Mouse (Mus musculus): ENCODE measurements around the gene Agt. TPM values are rescaled to one million over a fixed set of nuclear protein-coding genes. Genes with fewer than 3 reads are reported as not detected.

Agt gene
- total RNA-seq, 2 experiments from 2014 or later = 12.0 to 18.0 TPM

DNA sequence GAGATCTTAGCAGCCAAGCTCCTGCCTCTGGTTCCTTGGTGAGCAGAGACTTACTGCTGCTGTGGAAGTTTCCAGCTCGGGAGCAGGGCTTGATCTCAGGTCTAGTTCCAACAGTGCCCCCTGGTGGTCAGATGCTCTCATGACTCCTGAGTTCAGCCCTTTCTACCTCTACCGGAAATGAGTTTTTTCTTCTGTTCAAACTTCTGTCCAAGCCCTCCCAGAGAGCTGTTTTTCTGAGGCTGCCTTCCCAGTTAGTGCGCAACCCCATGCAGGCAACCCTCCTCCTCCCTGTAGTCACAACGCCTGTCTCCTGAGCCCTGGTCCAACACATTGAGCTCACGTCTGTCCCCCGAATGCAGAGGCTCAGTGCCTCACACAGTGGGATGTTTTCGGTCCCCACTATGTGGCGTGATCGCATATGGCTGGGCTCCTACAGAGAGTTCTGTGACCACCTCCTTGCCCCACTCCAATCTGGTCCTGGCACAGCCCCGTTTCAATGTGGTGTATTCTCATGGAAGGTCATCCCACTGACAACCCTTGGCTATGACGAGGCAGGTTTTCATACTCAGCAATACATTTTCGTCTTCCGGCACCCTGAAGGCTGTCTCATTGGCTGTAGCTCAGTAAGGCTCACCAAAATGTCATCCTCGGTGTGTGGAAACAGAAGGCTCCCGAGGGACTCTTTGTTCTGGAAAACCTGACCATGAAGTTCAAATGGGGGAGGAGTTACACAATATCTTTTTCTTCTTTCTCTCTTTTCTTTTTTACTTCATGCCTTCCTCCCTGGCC lies 4.2 kb upstream of the Agt start:
- intact Hi-C loops (cut with DNase I) = loop anchor here (5.0 kb wide), 2 partner anchors 51 to 171 kb away; partner anchors contain the start of gene Cog2
- DNase-seq = peak; percentile 90
- peak; percentile 86 for TF ChIP-seq CTCF (IDR thresholded peaks at IDR 0.05)
- H3K4me3 ChIP-seq = peak overlapping the region; percentile 34
- 0 out of 2 replicates have a peak overlapping the region, but pooled peaks have one; percentile 9 for H3K27ac ChIP-seq

DNA sequence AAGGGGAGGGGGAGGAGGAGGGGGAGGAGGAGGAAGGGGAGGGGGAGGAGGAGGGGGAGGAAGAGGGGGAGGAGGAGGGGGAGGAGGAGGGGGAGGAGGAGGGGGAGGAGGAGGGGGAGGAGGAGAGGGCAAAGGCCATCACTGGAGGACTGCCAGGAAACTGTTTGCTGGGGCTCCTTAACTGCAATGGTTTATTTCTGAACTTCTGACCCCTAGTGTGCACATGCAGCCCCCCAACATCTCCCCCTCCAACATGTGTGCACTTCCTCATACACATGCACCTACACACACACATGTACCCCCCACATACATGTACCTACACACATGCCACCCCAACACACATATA lies 2.9 kb upstream of the Agt start:
- Histone ChIP-seq H3K27ac (no peak overlapping the region), H3K4me3 (no peak overlapping the region)
- intact Hi-C loops (cut with DNase I) = loop anchor here (5.0 kb wide), 2 partner anchors 50 to 170 kb away; partner anchors contain the start of gene Cog2
- no peak for TF ChIP-seq CTCF (IDR thresholded peaks at IDR 0.05)
- DNase-seq = no peak

DNA sequence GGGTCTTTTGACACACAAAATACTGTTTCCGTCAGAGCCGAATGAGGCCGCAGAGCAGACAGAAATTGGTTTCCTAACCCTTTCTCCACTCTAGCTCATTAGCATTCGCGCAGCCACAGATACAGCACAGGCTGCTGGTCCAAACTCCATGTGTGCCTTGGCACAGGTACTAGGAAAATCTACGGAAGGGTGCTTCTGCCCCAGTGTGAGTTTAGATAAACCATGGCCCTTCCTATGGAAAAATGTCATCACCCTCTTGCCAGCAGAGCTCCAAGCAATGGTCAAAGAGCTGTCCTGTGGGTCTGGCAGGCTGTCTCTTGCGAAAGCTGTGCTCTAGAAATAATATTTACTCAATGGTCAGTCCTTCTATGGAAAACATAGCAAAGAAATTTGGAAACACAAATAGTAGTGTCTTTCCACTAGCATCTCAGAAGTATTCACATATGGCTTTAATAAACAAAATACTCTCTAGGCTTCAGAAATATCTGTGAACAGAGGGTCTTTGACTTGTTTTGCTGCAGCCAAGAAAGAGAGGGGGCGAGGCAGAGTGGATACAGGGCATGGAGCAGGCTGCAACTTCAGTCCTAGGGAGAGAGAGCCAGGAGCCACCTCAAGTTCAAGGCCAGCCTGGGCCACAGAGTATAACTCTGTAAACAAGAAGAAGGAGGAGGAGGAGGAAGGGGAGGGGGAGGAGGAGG lies 2.4 kb upstream of the Agt start:
- DNase-seq = no peak
- TF ChIP-seq CTCF (IDR thresholded peaks at IDR 0.05) = no peak
- Histone ChIP-seq H3K4me3 (no peak overlapping the region), H3K27ac (no peak overlapping the region)
- intact Hi-C loops (cut with DNase I) = loop anchor here (5.0 kb wide), 2 partner anchors 50 to 170 kb away; partner anchors contain the start of gene Cog2

DNA sequence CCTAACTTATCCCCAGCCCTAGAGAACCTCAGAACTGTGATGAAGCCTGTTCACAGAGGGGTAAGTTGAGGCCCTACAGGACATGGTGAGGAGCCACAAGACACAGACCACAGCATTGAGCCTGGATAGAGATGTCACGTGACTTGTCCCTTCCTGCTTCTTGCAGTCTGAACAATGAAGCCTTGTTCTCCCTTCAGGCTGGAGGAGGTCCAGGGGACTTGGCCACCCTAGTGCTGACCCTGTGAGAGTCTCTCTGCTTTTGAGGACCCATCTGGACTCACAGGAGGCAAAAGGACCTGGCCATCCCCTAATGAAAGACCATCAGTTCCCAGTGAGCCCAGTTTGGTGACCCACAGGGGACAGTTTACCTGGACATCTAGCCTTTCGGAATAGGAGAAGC lies 406 bp downstream of the Agt start:
- intact Hi-C loops (cut with DNase I) = loop anchor here (5.0 kb wide), 1 partner anchor 37 kb away; no protein-coding TSS in a partner anchor
- Histone ChIP-seq H3K4me3 (peak overlapping the region; percentile 65), H3K27ac (peak overlapping the region; percentile 91)
- no peak for TF ChIP-seq CTCF (IDR thresholded peaks at IDR 0.05)
- peak; percentile 43 for DNase-seq

DNA sequence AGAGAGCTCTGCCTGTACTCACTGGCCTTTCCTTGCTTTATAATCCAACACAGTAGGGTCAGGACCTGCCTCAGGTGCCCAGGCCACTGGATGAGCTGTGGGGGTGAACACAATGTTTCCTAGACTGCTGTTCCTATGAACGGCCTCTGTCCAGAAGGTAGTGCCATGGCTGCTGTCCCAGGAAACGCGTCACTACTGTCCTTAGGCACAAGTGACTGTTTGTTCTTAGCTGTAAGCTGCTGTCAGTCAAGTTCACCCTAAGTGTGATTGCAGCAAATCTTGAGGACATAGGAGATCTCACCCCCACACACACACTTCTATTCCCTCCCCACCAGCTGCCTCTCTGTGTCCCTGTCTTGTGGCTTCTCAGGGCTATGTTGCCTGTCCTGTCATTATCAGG lies 1.9 kb downstream of the Agt start:
- Histone ChIP-seq H3K4me3 (no peak overlapping the region), H3K27ac (0 out of 2 replicates have a peak overlapping the region, but pooled peaks have one; percentile 3)
- no peak for TF ChIP-seq CTCF (IDR thresholded peaks at IDR 0.05)
- DNase-seq = peak; percentile 67
- intact Hi-C loops (cut with DNase I) = loop anchor here (5.0 kb wide), 1 partner anchor 35 kb away; no protein-coding TSS in a partner anchor

DNA sequence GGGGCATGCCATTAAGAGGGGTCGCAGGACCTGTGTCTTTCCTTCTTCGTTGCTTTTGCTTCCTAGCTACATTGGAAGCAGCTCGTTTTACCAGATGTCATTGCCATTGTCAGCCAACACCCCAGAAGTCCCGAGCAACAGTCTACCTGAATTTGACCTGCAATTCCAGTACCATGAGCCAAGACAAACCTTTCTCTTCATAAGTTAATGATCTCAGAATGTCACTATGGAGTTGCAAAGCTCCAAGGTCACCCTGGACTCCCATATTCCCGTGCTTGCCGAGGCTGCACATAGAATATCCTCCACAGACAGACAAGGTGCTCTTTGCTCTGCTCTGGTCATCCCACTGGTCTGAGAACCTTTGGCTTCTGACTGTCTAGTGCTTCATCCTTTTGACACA lies 2.4 kb downstream of the Agt start:
- intact Hi-C loops (cut with DNase I) = loop anchor here (5.0 kb wide), 1 partner anchor 35 kb away; no protein-coding TSS in a partner anchor
- Histone ChIP-seq H3K4me3 (no peak overlapping the region), H3K27ac (no peak overlapping the region)
- DNase-seq = no peak
- TF ChIP-seq CTCF (IDR thresholded peaks at IDR 0.05) = no peak

DNA sequence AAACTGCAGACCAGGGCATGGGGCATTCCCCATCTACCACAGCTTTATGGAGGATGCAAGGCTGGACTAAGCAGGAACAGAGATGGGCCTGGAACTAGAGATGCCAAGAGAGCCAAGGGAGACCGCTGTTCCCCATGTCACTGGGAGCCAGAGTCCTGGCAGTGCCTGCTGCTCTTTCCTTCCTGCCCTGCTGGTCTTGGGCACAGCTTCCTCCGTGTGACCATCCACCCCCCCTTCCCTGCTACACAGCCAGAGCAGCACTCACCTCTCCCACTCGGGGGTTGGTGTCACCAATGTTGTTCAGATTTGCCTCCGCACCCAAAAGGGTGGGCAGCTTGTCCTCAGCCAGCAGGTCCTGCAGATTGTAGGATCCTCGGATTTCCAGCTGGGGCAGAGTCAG lies 12.0 kb downstream of the Agt start:
- H3K4me3 ChIP-seq = no peak overlapping the region
- intact Hi-C loops (cut with DNase I) = no loop called here
- no peak for TF ChIP-seq CTCF (IDR thresholded peaks at IDR 0.05)
- no peak overlapping the region for H3K27ac ChIP-seq
- no peak for DNase-seq

DNA sequence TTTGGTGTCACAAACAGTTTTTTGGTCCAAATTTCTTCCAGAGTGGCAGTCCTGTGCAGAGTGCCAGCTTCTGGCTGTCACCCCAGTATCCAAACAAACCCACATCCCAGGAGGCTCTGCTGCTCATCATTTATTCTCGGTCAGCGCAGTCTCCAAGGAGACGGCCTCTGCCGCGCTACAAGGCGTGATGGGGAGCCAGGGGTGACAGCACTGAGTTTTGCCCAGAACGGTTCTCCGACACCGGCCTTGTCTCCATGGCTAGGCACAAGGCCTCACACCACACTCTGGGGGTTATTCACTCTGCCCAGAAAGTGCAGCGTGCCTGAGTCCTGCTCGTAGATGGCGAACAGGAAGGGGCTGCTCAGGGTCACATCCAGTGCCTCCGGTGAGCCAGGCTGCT lies 12.8 kb downstream of the Agt start:
- DNase-seq = no peak
- TF ChIP-seq CTCF (IDR thresholded peaks at IDR 0.05) = no peak
- no peak overlapping the region for H3K27ac ChIP-seq
- intact Hi-C loops (cut with DNase I) = no loop called here
- no peak overlapping the region for H3K4me3 ChIP-seq

DNA sequence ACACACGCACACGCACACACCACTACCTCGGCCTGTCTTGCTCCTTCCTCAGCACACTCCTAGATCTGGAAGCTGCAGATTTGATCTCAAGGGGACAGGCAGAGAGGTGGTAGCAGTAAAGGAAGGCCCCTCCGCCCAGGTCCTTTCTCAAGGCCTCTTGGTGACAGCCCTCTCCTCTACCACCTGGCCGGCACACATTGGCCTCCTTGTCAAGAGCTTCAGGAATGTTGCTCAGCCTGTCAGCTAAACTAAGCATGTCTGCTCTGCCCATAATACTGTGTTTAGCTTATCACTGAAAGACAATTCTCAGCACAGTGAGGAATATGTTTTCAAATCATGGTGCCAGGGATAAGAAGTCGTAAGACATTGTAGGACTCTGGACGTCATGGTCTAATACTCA lies 13.3 kb downstream of the Agt start:
- intact Hi-C loops (cut with DNase I) = no loop called here
- H3K4me3 ChIP-seq = no peak overlapping the region
- no peak overlapping the region for H3K27ac ChIP-seq
- TF ChIP-seq CTCF (IDR thresholded peaks at IDR 0.05) = no peak
- no peak for DNase-seq

DNA sequence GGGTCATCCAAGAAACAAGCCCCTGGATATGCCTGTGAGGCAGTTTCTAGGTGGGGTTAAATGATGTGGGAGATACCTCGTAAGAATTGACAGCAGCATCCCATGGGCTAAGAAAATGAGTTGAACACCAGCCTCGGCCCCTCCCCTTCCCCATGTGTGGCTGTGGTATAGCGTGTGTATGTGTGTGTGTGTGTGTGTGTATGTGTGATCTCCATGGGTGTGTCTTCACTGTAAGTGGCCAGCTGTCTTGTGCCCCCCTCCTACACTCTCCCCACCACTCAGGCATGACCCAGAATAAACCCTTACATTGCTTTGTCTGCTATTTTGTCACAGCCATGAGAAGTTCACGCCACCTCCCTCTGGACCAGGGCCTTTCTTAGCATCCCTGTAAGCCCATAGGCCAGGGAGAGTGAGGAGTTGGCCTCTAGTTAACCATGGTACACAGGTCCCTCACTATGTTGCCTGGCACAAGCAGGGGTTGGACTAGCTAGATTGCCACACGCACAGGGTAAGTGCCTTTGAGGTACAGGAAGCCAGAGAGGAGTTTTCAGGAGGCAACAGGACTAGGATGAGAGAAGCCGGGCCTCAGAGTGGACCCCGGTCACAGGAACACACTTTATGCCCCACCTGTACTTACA lies 14.3 kb downstream of the Agt start:
- intact Hi-C loops (cut with DNase I) = no loop called here
- H3K27ac ChIP-seq = no peak overlapping the region
- H3K4me3 ChIP-seq = no peak overlapping the region
- DNase-seq = no peak
- no peak for TF ChIP-seq CTCF (IDR thresholded peaks at IDR 0.05)

DNA sequence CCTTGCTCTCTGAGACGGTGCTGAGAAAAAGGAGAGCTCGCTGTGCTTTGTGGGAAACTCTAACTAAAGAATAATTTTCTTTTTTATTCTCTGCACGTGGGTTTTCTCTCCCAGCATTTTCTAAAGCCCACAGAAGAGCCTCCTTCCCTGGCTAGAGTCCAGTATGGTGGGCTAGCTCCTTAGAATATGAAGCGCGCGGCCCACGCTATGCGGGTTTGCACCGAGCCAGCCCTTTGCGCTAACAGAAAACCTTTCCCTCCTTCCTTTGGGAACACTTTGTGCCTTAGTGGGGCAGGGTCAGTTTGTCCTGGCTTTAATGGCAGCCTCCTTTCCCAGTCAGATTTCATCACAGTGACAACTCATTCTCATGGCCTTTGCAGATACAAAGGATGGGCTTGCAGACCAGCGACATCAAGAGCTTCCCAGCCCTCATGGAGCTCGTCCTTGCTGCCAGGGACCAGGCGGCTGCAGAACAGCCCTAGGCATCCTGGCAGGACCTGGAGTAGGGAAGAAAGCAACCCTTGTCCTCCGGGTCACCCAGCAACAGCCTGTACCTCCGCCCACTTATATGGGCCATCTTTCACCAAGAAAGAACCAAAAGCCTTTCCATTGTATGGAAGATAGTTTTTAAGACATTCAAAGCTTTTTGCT lies 18.4 kb downstream of the Agt start:
- Histone ChIP-seq H3K27ac (no peak overlapping the region), H3K4me3 (no peak overlapping the region)
- intact Hi-C loops (cut with DNase I) = no loop called here

DNA sequence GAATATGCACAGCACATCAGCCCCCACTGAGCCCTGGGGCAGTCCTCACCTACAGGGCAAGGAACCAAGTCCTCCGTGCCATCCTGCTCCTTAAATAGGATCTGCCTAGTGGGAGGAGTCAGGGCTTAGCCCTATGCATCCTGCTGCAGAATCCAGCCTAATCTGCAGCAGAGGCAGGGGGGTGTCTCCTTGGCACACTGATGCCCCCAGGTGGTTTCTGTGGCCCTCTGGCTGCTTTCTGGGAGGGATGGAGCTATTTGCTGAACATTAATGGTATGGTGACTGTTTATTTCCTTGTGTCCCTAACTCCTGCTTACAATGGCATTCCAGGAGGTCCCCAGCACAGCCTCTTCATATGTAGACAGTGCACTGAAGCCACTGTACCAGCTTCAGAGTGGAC lies 21.3 kb downstream of the Agt start:
- H3K4me3 ChIP-seq = no peak overlapping the region
- TF ChIP-seq CTCF (IDR thresholded peaks at IDR 0.05) = peak; percentile 21; the same call in 1 of the 2 replicates
- intact Hi-C loops (cut with DNase I) = no loop called here
- no peak overlapping the region for H3K27ac ChIP-seq
- no peak for DNase-seq

More for the DNA sequence above, 18.4 kb downstream of the Agt start:
- DNase-seq = no peak
- TF ChIP-seq CTCF (IDR thresholded peaks at IDR 0.05) = no peak
